Mouse (Mus musculus): ENCODE measurements around the gene Casc1.

GRCm38 (mm10) chr6:145226296-145226695 is 15.5 kb upstream of the Casc1 start:
- TF ChIP-seq CTCF (IDR thresholded peaks at IDR 0.05; ENCODE audit: borderline replicate concordance, insufficient read depth, low read length): no peak
- no peak for TF ChIP-seq POLR2A (IDR thresholded peaks at IDR 0.05; ENCODE audit: low read depth, low read length)

Measured in embryonic fibroblast, embryonic 13.5 days (primary cell).